Mouse (Mus musculus): Measurements from ENCODE around the gene Rhob. TPM values are rescaled to one million over a fixed set of nuclear protein-coding genes. Genes with fewer than 3 reads are reported as not detected.

The Rhob gene
- polyA plus RNA-seq, 1 experiment = 299 TPM

DNA sequence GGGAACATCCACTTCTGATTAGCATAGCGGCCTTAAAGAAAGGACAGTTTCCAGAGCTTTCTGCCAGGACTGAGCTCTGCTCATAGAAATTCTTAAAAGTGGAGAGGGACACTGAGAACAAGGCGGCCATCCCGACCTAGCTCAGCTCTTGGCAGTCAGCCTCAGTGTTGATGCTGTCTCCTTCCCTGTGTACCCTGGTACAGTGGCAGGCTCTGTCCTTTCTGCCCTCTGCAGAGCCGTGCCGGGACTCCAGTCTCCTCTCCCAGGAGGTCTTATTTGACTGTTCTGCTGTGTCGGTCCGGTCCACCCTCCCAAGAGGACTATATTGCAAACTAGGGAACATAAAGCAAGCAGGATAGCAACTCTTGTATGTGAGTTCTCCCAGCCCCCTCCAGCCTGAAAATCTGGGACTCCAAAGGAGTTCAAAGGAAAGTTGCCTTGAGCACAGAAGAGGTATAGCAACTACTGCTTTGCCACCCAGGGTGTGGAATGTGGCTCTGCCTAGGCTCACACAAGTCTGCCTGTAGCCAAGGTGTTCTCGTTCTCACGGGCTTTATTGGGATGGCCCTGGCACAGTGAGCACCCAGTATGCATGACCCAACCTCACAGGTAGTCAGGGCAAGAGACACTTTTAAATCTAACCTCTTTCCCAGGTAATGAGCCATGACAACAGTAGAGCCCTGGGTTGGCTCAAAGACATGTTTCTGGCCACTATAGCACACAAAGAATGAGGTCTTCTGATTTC, 36.6 kb upstream of the Rhob start:
- no peak overlapping the region for H3K4me3 ChIP-seq (replicated peaks; ENCODE audit: insufficient read depth, low read depth, low read length)
- no peak overlapping the region for H3K27ac ChIP-seq (ENCODE audit: insufficient read depth, low read length)
- H3K4me1 ChIP-seq (ENCODE audit: control insufficient read depth, insufficient read depth, low read length) = no peaks in the 10 kb centered on the region
- TF ChIP-seq CTCF (IDR thresholded peaks at IDR 0.05; ENCODE audit: borderline replicate concordance, insufficient read depth, low read depth, low read length) (no peak), POLR2A (IDR thresholded peaks at IDR 0.05; ENCODE audit: borderline replicate concordance, insufficient read depth, low read length) (no peak)
- H3K27me3 ChIP-seq (ENCODE audit: control insufficient read depth, insufficient read depth, low read length) = no peaks in the 10 kb centered on the region
- DNase-seq = no peak
- 54% methylated on average over 9 of the region's 9 CpGs for WGBS

DNA sequence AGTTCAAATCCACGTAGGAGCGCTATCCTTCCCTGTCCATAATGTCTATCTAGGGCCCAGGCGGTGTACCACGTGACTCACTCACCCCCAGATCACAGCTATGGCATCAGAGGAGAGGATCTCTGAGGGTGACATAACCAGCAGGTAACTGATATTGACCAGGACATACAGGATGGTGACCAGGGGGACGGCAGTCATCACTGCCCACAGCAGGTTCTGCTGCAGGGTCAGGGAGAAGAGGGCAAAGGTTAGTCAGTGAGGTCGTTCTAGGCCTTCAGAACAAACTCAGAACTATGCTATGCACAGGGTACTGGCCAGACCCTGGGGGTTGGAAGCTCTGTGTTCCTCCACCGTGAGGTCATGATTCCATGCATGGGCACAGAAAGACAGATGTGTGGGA, 35.8 kb upstream of the Rhob start:
- Histone ChIP-seq H3K4me1 (ENCODE audit: control insufficient read depth, insufficient read depth, low read length) (no peaks in the 10 kb centered on the region), H3K27ac (ENCODE audit: insufficient read depth, low read length) (no peak overlapping the region), H3K4me3 (replicated peaks; ENCODE audit: insufficient read depth, low read depth, low read length) (no peak overlapping the region), H3K27me3 (ENCODE audit: control insufficient read depth, insufficient read depth, low read length) (no peaks in the 10 kb centered on the region)
- TF ChIP-seq POLR2A (IDR thresholded peaks at IDR 0.05; ENCODE audit: borderline replicate concordance, insufficient read depth, low read length) (no peak), CTCF (IDR thresholded peaks at IDR 0.05; ENCODE audit: borderline replicate concordance, insufficient read depth, low read depth, low read length) (no peak)
- WGBS = 77% methylated on average over 7 of the region's 7 CpGs
- no peak for DNase-seq

DNA sequence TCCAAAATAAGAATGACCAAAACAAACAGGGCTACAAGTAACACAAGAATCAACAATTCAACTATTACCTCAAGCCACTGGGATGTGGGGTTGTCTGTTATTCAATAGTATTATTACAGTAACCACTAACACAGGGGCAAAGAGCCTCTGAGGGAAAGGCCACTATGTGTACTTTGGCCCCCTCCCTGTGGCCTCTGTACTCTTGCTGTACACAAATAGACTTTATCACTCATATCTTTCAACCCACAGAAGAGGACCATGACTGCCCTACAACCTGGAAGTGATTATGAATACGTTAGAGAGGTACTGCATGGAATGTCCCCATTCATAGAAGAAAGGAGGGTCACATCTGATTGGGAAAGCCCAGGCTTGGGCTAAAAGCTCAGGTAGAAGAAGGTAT, 35.1 kb upstream of the Rhob start:
- no peaks in the 10 kb centered on the region for H3K27me3 ChIP-seq (ENCODE audit: control insufficient read depth, insufficient read depth, low read length)
- H3K27ac ChIP-seq (ENCODE audit: insufficient read depth, low read length) = no peak overlapping the region
- H3K4me3 ChIP-seq (replicated peaks; ENCODE audit: insufficient read depth, low read depth, low read length) = no peak overlapping the region
- WGBS = 83% methylated on average over 1 of the region's 1 CpGs
- no peak for DNase-seq
- TF ChIP-seq POLR2A (IDR thresholded peaks at IDR 0.05; ENCODE audit: borderline replicate concordance, insufficient read depth, low read length) (no peak), CTCF (IDR thresholded peaks at IDR 0.05; ENCODE audit: borderline replicate concordance, insufficient read depth, low read depth, low read length) (no peak)
- H3K4me1 ChIP-seq (ENCODE audit: control insufficient read depth, insufficient read depth, low read length) = no peaks in the 10 kb centered on the region

DNA sequence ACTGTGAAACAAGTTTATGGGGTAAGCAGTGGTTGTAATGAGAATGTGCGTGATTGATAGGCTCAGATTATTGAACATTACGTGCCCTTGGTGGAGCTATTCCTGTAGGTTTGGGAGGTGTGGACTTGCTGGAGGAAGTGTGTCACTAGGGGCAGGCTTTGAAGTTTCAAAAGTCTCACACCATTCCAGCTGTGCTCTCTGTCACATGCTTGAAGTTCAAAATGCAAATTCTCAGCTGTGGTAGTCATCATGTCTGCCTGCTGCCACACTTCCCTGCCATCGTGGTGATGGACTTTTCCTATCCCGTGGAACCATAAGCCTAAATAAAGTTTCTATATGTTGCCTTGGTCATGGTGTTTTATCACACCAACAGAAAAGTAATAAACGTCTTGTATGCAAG, 28.0 kb upstream of the Rhob start:
- H3K27me3 ChIP-seq (ENCODE audit: control insufficient read depth, insufficient read depth, low read length) = no peaks in the 10 kb centered on the region
- no peak for TF ChIP-seq CTCF (IDR thresholded peaks at IDR 0.05; ENCODE audit: borderline replicate concordance, insufficient read depth, low read depth, low read length)
- no peak for TF ChIP-seq POLR2A (IDR thresholded peaks at IDR 0.05; ENCODE audit: borderline replicate concordance, insufficient read depth, low read length)
- 85% methylated on average over 5 of the region's 5 CpGs for WGBS
- H3K4me1 ChIP-seq (ENCODE audit: control insufficient read depth, insufficient read depth, low read length) = no peaks in the 10 kb centered on the region
- no peak overlapping the region for H3K27ac ChIP-seq (ENCODE audit: insufficient read depth, low read length)
- no peak for DNase-seq
- no peak overlapping the region for H3K4me3 ChIP-seq (replicated peaks; ENCODE audit: insufficient read depth, low read depth, low read length)

DNA sequence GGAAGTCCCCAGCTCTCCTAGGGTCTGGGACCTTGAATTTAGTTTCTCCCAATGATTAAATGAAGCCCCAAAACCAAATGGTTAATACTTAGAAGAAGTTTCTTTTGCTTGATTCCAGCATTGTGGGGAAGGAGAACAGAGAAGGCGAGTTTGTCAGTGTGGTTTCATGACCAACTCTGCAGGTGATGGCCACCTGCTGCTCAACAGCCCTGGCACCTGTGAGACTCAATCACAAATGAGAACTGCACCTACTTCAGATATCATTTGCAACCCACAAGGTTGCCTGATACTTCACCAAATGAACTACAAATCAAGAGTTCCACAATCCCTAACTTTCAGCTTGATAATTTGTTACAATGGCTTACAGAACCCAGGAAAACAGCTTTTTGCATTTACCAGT, 27.4 kb upstream of the Rhob start:
- no peaks in the 10 kb centered on the region for H3K27me3 ChIP-seq (ENCODE audit: control insufficient read depth, insufficient read depth, low read length)
- TF ChIP-seq POLR2A (IDR thresholded peaks at IDR 0.05; ENCODE audit: borderline replicate concordance, insufficient read depth, low read length) = no peak
- no peak for TF ChIP-seq CTCF (IDR thresholded peaks at IDR 0.05; ENCODE audit: borderline replicate concordance, insufficient read depth, low read depth, low read length)
- no peak overlapping the region for H3K4me3 ChIP-seq (replicated peaks; ENCODE audit: insufficient read depth, low read depth, low read length)
- 60% methylated on average over 1 of the region's 1 CpGs for WGBS
- H3K27ac ChIP-seq (ENCODE audit: insufficient read depth, low read length) = no peak overlapping the region
- DNase-seq = no peak
- no peaks in the 10 kb centered on the region for H3K4me1 ChIP-seq (ENCODE audit: control insufficient read depth, insufficient read depth, low read length)

DNA sequence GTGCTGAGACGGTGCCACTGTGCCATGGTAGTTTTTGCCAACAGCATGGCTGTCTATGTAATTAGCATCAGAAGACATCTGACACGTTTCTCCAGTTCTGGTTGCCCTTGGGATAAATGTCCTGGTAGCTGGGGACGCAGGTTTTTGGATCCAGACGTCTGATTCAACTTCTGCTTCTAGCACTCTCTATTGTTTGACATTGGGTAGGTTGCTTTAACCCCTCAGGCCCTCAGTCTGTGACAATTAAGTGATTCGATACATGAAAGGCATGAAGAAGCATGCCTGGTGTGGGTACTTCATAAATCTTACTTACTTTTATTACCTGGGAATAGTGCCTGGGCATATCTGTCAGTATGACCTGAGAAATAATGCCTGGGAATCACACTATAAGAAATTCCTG, 24.3 kb upstream of the Rhob start:
- H3K27ac ChIP-seq (ENCODE audit: insufficient read depth, low read length) = no peak overlapping the region
- no peaks in the 10 kb centered on the region for H3K27me3 ChIP-seq (ENCODE audit: control insufficient read depth, insufficient read depth, low read length)
- 48% methylated on average over 5 of the region's 5 CpGs for WGBS
- no peak for DNase-seq
- no peak for TF ChIP-seq POLR2A (IDR thresholded peaks at IDR 0.05; ENCODE audit: borderline replicate concordance, insufficient read depth, low read length)
- no peak for TF ChIP-seq CTCF (IDR thresholded peaks at IDR 0.05; ENCODE audit: borderline replicate concordance, insufficient read depth, low read depth, low read length)
- no peaks in the 10 kb centered on the region for H3K4me1 ChIP-seq (ENCODE audit: control insufficient read depth, insufficient read depth, low read length)
- no peak overlapping the region for H3K4me3 ChIP-seq (replicated peaks; ENCODE audit: insufficient read depth, low read depth, low read length)

DNA sequence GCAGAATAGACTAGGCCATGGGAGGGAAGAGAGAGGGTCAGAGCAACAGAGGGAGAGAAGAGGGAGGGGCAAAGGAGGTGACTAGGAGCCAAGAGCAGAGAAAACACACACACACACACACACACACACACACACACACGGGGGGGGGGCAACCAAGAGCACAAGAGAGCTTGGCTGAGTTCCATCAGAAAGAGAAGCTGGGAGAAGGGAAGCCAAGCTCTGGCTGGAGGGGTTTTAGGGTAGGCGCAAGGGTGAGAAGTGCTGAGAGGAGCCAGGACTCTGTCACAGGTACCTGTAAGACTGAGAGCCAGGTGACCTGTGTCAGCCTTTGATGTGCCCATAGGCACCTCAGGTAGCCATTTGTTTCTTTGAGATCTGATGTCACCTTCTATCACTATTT, 22.9 kb upstream of the Rhob start:
- H3K27ac ChIP-seq (ENCODE audit: insufficient read depth, low read length) = no peak overlapping the region
- H3K4me3 ChIP-seq (replicated peaks; ENCODE audit: insufficient read depth, low read depth, low read length) = no peak overlapping the region
- whole genome bisulfite sequencing = 45% methylated on average over 2 of the region's 2 CpGs
- H3K4me1 ChIP-seq (ENCODE audit: control insufficient read depth, insufficient read depth, low read length) = no peaks in the 10 kb centered on the region
- TF ChIP-seq POLR2A (IDR thresholded peaks at IDR 0.05; ENCODE audit: borderline replicate concordance, insufficient read depth, low read length) = no peak
- no peak for TF ChIP-seq CTCF (IDR thresholded peaks at IDR 0.05; ENCODE audit: borderline replicate concordance, insufficient read depth, low read depth, low read length)
- no peak for DNase-seq
- no peaks in the 10 kb centered on the region for H3K27me3 ChIP-seq (ENCODE audit: control insufficient read depth, insufficient read depth, low read length)

DNA sequence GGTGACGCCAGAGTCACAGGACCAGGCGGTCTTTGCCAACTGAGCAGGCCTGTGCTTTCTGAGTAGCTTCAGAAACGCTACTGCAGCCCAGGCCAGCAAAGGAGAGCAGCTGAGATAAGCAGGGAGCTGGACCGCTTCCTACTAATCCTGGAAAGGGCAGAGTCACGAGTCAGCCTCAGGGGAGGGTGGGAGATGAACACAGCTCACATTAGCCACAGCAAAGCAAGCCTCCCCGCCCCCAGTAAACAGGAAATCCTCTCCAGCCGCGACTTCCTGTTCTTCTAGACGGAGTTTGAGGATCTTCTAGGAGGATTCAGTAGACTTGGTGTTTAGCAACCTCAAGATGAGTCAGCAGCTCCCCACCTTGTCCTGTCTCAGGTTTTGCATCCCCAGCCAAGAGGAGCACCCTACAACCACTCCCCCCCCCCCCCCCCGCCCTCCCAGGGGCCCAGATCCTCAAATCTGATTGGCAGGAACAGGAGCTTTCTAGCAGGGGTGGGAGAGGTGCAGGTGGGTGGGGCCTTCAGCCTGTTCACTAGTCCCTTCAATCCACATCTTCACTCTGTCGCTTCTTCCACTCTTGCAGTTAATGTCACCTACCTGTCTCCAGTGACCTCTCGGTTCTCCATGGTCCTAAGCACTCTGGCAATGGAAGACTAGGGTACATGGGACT, 21.7 kb upstream of the Rhob start:
- no peak for TF ChIP-seq CTCF (IDR thresholded peaks at IDR 0.05; ENCODE audit: borderline replicate concordance, insufficient read depth, low read depth, low read length)
- Histone ChIP-seq H3K27ac (ENCODE audit: insufficient read depth, low read length) (no peak overlapping the region), H3K4me3 (replicated peaks; ENCODE audit: insufficient read depth, low read depth, low read length) (no peak overlapping the region), H3K4me1 (ENCODE audit: control insufficient read depth, insufficient read depth, low read length) (no peaks in the 10 kb centered on the region), H3K27me3 (ENCODE audit: control insufficient read depth, insufficient read depth, low read length) (no peaks in the 10 kb centered on the region; the same call in 1 of the 2 replicates)
- WGBS = 34% methylated on average over 12 of the region's 12 CpGs
- peak in 1 of 2 experiments; percentile 38 for DNase-seq

Measured in cerebellum, adult 2 months (tissue).